Mouse (Mus musculus): ENCODE measurements at regions not wholly inside any gene's neighbourhood (a gene's known extent, or its start where the extent isn't known, plus 50 kb on each side); places are given as distances from the start of the nearest gene placed in this dataset.

DNA sequence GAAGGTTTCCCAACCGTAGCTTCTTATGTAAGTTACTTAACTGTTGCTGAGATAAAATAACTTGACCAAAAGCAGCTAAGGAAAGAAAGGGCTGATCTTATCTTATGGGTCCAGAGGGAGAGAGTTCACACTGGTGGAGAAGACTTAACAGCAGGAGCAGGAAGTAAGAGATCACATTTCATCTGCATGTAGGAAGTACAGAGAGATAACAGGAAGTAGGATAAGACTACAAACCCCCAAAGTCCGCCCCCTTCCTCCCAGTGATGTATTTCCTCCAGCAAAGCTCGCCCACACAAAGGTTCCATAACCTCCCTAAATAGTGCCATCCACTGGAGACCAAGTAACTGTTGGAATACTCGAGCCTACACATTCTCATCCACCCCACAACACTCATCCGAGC, 79.2 kb upstream of the Tbc1d5 start:
- no peak for DNase-seq (ENCODE audit: low read depth)

DNA sequence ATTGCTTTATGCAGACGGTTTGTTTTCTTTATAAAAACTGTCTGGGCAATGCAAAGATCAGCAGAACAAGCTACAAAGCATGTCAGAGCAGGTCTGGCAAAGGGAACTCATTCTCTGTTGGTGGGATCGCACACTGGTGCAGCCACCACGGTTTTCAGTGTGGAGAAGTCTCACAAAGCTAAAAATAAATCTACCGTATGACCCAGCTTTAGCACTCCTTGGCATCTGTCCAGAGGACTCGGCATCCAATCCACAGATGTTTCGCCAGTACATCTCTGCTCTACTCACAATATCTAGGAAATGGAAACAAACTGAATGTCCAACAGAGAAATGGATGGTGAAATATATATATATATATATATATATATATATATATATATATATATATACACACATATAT, 69.4 kb upstream of the Tbc1d5 start:
- no peak for DNase-seq (ENCODE audit: low read depth)

DNA sequence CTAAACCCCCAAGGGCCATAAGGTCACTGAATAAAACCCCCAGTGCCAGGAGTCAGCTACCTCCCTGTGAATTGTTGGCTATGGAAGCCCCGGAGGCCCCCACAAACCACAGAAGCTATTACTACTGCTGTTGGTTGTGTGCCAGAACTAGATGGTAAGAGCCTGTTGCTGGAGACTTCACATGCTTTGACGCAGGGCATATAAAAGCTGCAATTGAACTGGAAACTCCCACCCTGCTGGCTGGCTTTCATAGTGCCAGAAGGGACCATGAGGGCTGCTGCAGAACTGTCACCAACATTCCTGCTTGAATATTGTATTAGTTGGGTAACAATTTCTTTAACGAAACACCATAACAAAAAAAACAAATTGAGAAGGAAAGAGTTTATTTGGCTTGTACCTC, 66.9 kb upstream of the Tbc1d5 start:
- DNase-seq (ENCODE audit: low read depth) = no peak

DNA sequence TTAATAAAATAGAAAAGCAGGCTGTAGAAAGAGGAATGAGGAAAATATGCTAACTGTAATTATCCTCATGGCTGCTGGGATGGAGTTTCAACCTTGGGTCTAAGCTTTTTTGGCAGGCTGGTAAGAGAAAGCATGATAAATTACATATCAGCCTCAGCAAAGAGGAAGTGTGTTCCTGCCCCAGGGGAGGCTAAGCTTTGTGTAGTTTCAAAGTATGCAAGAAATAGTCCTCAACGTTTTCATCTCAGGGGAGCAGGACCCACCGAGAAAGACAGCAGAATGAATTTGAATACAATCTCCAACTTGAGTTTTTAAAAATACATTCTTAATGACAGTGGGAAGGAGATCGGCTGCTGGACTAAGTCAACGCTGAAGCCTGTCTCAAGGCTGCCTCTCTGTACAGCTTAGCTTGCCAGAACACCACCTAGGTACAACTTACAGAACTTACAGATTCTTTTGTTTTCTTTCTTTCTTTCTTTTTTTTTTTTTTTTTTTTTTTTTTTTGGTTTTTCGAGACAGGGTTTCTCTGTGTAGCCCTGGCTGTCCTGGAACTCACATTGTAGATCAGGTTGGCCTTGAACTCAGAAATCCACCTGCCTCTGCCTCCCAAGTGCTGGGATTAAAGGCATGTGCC, 61.3 kb upstream of the Tbc1d5 start:
- no peak for DNase-seq (ENCODE audit: low read depth)

DNA sequence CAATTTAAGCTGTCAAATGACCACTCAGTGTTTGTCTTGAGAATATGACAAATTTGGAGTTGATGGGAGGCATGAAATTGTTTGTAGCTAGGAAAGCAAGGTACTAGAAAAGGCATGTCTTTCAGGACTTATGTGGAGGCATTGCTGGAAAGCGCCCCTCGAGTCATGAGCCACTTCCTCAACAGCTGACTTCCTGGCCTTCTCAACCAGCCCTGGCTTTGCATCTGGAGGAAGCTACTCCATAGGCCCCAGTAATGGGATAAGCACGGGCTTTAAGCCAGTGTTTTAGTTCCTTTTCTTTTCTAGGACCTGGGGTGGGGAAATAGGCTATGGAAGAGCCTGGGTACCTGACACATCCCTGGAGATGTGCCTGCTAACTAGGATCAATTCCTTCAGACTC, 60.3 kb upstream of the Tbc1d5 start:
- no peak for DNase-seq (ENCODE audit: low read depth)

Data from induced T-regulatory cell, adult 2 months (primary cell).